ENCODE assay signal across 25 mouse cellular contexts in the genomic region with DNA sequence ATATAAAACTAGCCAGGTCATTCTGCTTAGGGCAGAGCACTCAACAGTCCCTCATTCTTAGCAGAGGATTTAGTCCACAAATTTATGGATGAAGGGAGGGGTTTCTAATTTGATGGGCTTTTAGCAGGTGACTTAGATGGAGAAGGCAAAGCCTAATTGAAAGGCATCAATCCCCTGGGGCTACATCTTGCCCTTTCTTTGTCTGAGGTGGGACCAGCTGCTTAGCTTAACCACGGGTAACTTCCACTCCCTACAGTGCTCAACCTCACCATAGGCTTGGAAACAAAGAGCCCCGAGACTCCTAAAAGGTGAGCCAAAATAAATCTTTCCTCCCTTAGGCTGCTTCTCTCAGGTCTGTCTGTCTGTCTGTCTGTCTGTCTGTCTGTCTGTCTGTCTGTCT.
DNase-seq lines count a peak whose midpoint lies in the region; ATAC-seq and TF ChIP-seq lines count a peak whose summit lies in the region.
"Had no signal": no experiment of that assay in that cellular context is flagged by ENCODE, and none has a peak within 500 bp of the region (broad histone marks: within the 10 kb centered on the region; RNA-seq: fewer than 3 reads in every experiment).

No protein-coding gene starts in this region.

- no peak for ATAC-seq in midbrain, embryonic 11.5 days (ENCODE audit: low FRiP score)
- ATAC-seq in midbrain, embryonic 15.5 days (replicated peaks) = no peak
- ATAC-seq: CD4-positive, CD25-positive, alpha-beta regulatory T cell, adult 4 months; forebrain, embryonic 15.5 days; intestine, embryonic 15.5 days had no signal

- H3K4me3 ChIP-seq in midbrain, embryonic 11.5 days (ENCODE audit: low read depth, low read length) = no peak overlapping the region
- H3K4me3 ChIP-seq in midbrain, embryonic 15.5 days = no peak overlapping the region
- no peak overlapping the region for H3K4me3 ChIP-seq in ES-E14 (ENCODE audit: insufficient read depth in 1 of 2, low read depth in 1 of 2, low read length in 2 of 2, poor library complexity in 1 of 2, severe bottlenecking in 1 of 2)
- H3K4me3 ChIP-seq: embryonic facial prominence, embryonic 10.5 days; embryonic facial prominence, embryonic 13.5 days; erythroblast, embryonic 14.5 days; forebrain, embryonic 12.5 days; forebrain, embryonic 15.5 days; heart, adult 2 months; hindbrain, embryonic 12.5 days; hindbrain, embryonic 15.5 days; intestine, embryonic 15.5 days had no signal

- H3K27ac ChIP-seq in midbrain, embryonic 11.5 days (ENCODE audit: low read depth, low read length) = no peak overlapping the region
- no peak overlapping the region for H3K27ac ChIP-seq in midbrain, embryonic 15.5 days
- no peak overlapping the region for H3K27ac ChIP-seq in ES-E14 (ENCODE audit: insufficient read depth, low read depth, low read length, poor library complexity, severe bottlenecking)
- H3K27ac ChIP-seq: embryonic facial prominence, embryonic 10.5 days; embryonic facial prominence, embryonic 13.5 days; forebrain, embryonic 12.5 days; forebrain, embryonic 15.5 days; heart, adult 2 months; hindbrain, embryonic 12.5 days; hindbrain, embryonic 15.5 days; intestine, embryonic 15.5 days had no signal

- H3K4me2 ChIP-seq in midbrain, embryonic 11.5 days = no peak overlapping the region
- no peak overlapping the region for H3K4me2 ChIP-seq in midbrain, embryonic 15.5 days
- H3K4me2 ChIP-seq: embryonic facial prominence, embryonic 13.5 days; forebrain, embryonic 12.5 days; forebrain, embryonic 15.5 days; heart, embryonic 11.5 days; hindbrain, embryonic 12.5 days; hindbrain, embryonic 15.5 days; intestine, embryonic 15.5 days had no signal

- WGBS in midbrain, embryonic 11.5 days = 34% methylated on average over 2 of the region's 2 CpGs
- WGBS in midbrain, embryonic 15.5 days = 9% methylated on average over 2 of the region's 2 CpGs

- in situ Hi-C loops in ES-E14 (cut with MboI; ENCODE audit: low sequenced_read_pairs in 2 of 2, unreplicated experiment in 2 of 2) = no loop called here

- H3K36me3 ChIP-seq in midbrain, embryonic 11.5 days (ENCODE audit: control insufficient read depth, insufficient read depth, low read length) = no peaks in the 10 kb centered on the region
- H3K36me3 ChIP-seq in midbrain, embryonic 15.5 days (replicated peaks) = no peaks in the 10 kb centered on the region
- no peaks in the 10 kb centered on the region for H3K36me3 ChIP-seq in ES-E14 (ENCODE audit: control insufficient read depth, insufficient read depth, low read length, poor library complexity, severe bottlenecking)
- H3K36me3 ChIP-seq: embryonic facial prominence, embryonic 10.5 days; embryonic facial prominence, embryonic 13.5 days; forebrain, embryonic 12.5 days; forebrain, embryonic 15.5 days; hindbrain, embryonic 12.5 days; hindbrain, embryonic 15.5 days; intestine, embryonic 15.5 days had no signal

- no peaks in the 10 kb centered on the region for H3K27me3 ChIP-seq in midbrain, embryonic 11.5 days (ENCODE audit: control insufficient read depth, insufficient read depth, low read length)
- no peaks in the 10 kb centered on the region for H3K27me3 ChIP-seq in midbrain, embryonic 15.5 days (replicated peaks)
- H3K27me3 ChIP-seq: embryonic facial prominence, embryonic 13.5 days; forebrain, embryonic 12.5 days; forebrain, embryonic 15.5 days; hindbrain, embryonic 12.5 days; hindbrain, embryonic 15.5 days; intestine, embryonic 15.5 days had no signal

- H3K4me1 ChIP-seq in midbrain, embryonic 11.5 days (ENCODE audit: control insufficient read depth, insufficient read depth, low read length) = peaks cover 14% of the 10 kb centered on the region
- peaks cover 12% of the 10 kb centered on the region for H3K4me1 ChIP-seq in midbrain, embryonic 15.5 days
- H3K4me1 ChIP-seq in ES-E14 (ENCODE audit: control insufficient read depth in 2 of 2, insufficient read depth in 2 of 2, low read length in 2 of 2, poor library complexity in 1 of 2) = peaks cover 0 to 7% of the 10 kb centered on the region in 2 experiments; a peak in 2 of 4 replicates

- H3K9me3 ChIP-seq in midbrain, embryonic 11.5 days (ENCODE audit: control insufficient read depth, low read length) = no peaks in the 10 kb centered on the region; the same call in 1 of the 2 replicates
- peaks cover 5% of the 10 kb centered on the region; the same call in 1 of the 2 replicates for H3K9me3 ChIP-seq in midbrain, embryonic 15.5 days
- no peaks in the 10 kb centered on the region for H3K9me3 ChIP-seq in ES-E14 (ENCODE audit: control insufficient read depth, insufficient read depth, low read depth, low read length)
- H3K9me3 ChIP-seq: embryonic facial prominence, embryonic 13.5 days; forebrain, embryonic 15.5 days; hindbrain, embryonic 12.5 days; hindbrain, embryonic 15.5 days; intestine, embryonic 15.5 days had no signal

- DNase-seq in midbrain, embryonic 11.5 days (ENCODE audit: low spot score, missing footprints) = peak; percentile 47
- DNase-seq in ES-E14 (ENCODE audit: low read depth, low spot score) = peak; percentile 86
- peak; percentile 90 for DNase-seq in ZHBTc4 (ENCODE audit: low read depth, low spot score)
- DNase-seq in right cerebral cortex, adult 2 months (ENCODE audit: low spot score in 2 of 2) = no peak
- DNase-seq in layer of hippocampus, adult 11-12 months (ENCODE audit: low spot score) = no peak
- DNase-seq: adrenal gland, adult 2 months; adrenal gland, postnatal 14 days; cerebellum, adult 11 months; cerebellum, adult 2 months; cerebellum, adult 9-11 months; cerebellum, postnatal 25 days; embryo, embryonic 11 days; gastrocnemius, postnatal 25 days; heart, adult 2 months had no signal

- H3K9ac ChIP-seq in midbrain, embryonic 11.5 days (ENCODE audit: low read length) = no peak overlapping the region
- H3K9ac ChIP-seq in midbrain, embryonic 15.5 days = no peak overlapping the region
- H3K9ac ChIP-seq in ES-E14 (ENCODE audit: insufficient read depth, low read depth, low read length, poor library complexity, severe bottlenecking) = no peak overlapping the region
- H3K9ac ChIP-seq: embryonic facial prominence, embryonic 13.5 days; forebrain, embryonic 12.5 days; forebrain, embryonic 15.5 days; hindbrain, embryonic 12.5 days; hindbrain, embryonic 15.5 days; intestine, embryonic 15.5 days had no signal

TF ChIP-seq in ES-E14, 5 proteins besides CTCF, POLR2A, EP300 and RAD21:
- TF ChIP-seq MAFK (IDR thresholded peaks at IDR 0.05; ENCODE audit: insufficient read depth, low read depth, low read length) = no peak
- TF ChIP-seq CHD2 (IDR thresholded peaks at IDR 0.05; ENCODE audit: low read depth, low read length) = no peak
- no peak for TF ChIP-seq HCFC1 (IDR thresholded peaks at IDR 0.05; ENCODE audit: borderline replicate concordance, insufficient read depth, low read length)
- no peak for TF ChIP-seq ZC3H11A (IDR thresholded peaks at IDR 0.05; ENCODE audit: borderline replicate concordance, low read depth, low read length)
- TF ChIP-seq ZNF384 (IDR thresholded peaks at IDR 0.05; ENCODE audit: low read depth, low read length) = no peak

Comparison
In these comparisons a context has a peak if more than half of its experiments do, and no peak if none do; other contexts are left out.
1. DNase-seq: peak in midbrain, embryonic 11.5 days (single experiment), ES-E14 (single experiment) and ZHBTc4 (single experiment); none in right cerebral cortex, adult 2 months (0 of 2) and layer of hippocampus, adult 11-12 months (single experiment).